In genomic region chr7:31052636-31053434, GRCm38 (mm10) we compare ENCODE assay signal across 8 mouse cellular contexts. TPM values are rescaled to one million over a fixed set of nuclear protein-coding genes. Genes with fewer than 3 reads are reported as not detected.
DNase-seq lines count a peak whose midpoint lies in the region; ATAC-seq and TF ChIP-seq lines count a peak whose summit lies in the region.

No protein-coding gene starts in this region.

- H3K36me3 ChIP-seq in lung, embryonic 14.5 days (ENCODE audit: insufficient read depth) = no peaks in the 10 kb centered on the region
- H3K36me3 ChIP-seq in intestine, embryonic 14.5 days (ENCODE audit: control insufficient read depth, insufficient read depth, low read length) = no peaks in the 10 kb centered on the region
- H3K36me3 ChIP-seq in liver, embryonic 13.5 days = no peaks in the 10 kb centered on the region

- peak overlapping the region; percentile 14 for H3K4me3 ChIP-seq in lung, embryonic 14.5 days (ENCODE audit: low read depth, low read length)
- H3K4me3 ChIP-seq in intestine, embryonic 14.5 days (ENCODE audit: low read depth, low read length) = peak overlapping the region; percentile 10; the same call in 1 of the 2 replicates
- peak overlapping the region; percentile 23; the same call in 1 of the 2 replicates for H3K4me3 ChIP-seq in liver, embryonic 13.5 days (replicated peaks)
- H3K4me3 ChIP-seq in olfactory bulb, adult 2 months (ENCODE audit: insufficient read depth, low read depth, low read length) = 0 out of 2 replicates have a peak overlapping the region, but pooled peaks have one; percentile 0

- peaks cover 23% of the 10 kb centered on the region for H3K4me1 ChIP-seq in lung, embryonic 14.5 days (ENCODE audit: insufficient read depth)
- peaks cover 56% of the 10 kb centered on the region for H3K4me1 ChIP-seq in intestine, embryonic 14.5 days (replicated peaks; ENCODE audit: control insufficient read depth, insufficient read depth, low read length)
- H3K4me1 ChIP-seq in liver, embryonic 13.5 days (replicated peaks) = peaks cover 41% of the 10 kb centered on the region
- H3K4me1 ChIP-seq in olfactory bulb, adult 2 months (ENCODE audit: control insufficient read depth, insufficient read depth, low read length) = peaks cover 37% of the 10 kb centered on the region

- peaks cover 51% of the 10 kb centered on the region for H3K27me3 ChIP-seq in lung, embryonic 14.5 days (ENCODE audit: insufficient read depth, low read length)
- H3K27me3 ChIP-seq in intestine, embryonic 14.5 days (replicated peaks; ENCODE audit: control insufficient read depth, insufficient read depth, low read length) = peaks cover 56% of the 10 kb centered on the region
- peaks cover 51% of the 10 kb centered on the region for H3K27me3 ChIP-seq in liver, embryonic 13.5 days

- peak; percentile 13 for ATAC-seq in lung, embryonic 14.5 days (ENCODE audit: insufficient read depth)
- ATAC-seq in intestine, embryonic 14.5 days (replicated peaks; ENCODE audit: low FRiP score, low TSS enrichment, low read depth) = peak; percentile 40
- ATAC-seq in liver, embryonic 13.5 days (ENCODE audit: low read depth) = 0 out of 2 replicates have a peak, but pooled peaks have one; percentile 11

- H3K4me2 ChIP-seq in lung, embryonic 14.5 days = peak overlapping the region; percentile 51
- H3K4me2 ChIP-seq in intestine, embryonic 14.5 days (ENCODE audit: low read length) = peak overlapping the region; percentile 41
- peak overlapping the region; percentile 38 for H3K4me2 ChIP-seq in liver, embryonic 13.5 days

- peak; percentile 34; the same call in 1 of the 2 replicates for TF ChIP-seq CTCF in lung, embryonic 14.5 days (IDR thresholded peaks at IDR 0.05; ENCODE audit: low read depth)
- no peak for TF ChIP-seq CTCF in olfactory bulb, adult 2 months (IDR thresholded peaks at IDR 0.05; ENCODE audit: insufficient read depth, low read depth, low read length)

- peak; percentile 70 for DNase-seq in lung, embryonic 14.5 days
- no peak for DNase-seq in lung, postnatal 14 days
- DNase-seq in cerebellum, postnatal 10 days = peak; percentile 91
- DNase-seq in frontal cortex, postnatal 25 days (ENCODE audit: low spot score in 2 of 2) = peak; percentile 47 to 54
- peak; percentile 72 for DNase-seq in intestine, embryonic 14.5 days (ENCODE audit: low spot score)
- no peak for DNase-seq in liver, embryonic 13.5 days
- no peak for DNase-seq in c-Kit-positive CD71-positive TER-119-positive erythroid progenitor cells, embryonic 14.5 days (ENCODE audit: low spot score)

- H3K9me3 ChIP-seq in lung, embryonic 14.5 days (ENCODE audit: low read depth, low read length) = no peaks in the 10 kb centered on the region
- no peaks in the 10 kb centered on the region for H3K9me3 ChIP-seq in intestine, embryonic 14.5 days (ENCODE audit: control insufficient read depth, low read length)
- no peaks in the 10 kb centered on the region for H3K9me3 ChIP-seq in liver, embryonic 13.5 days (replicated peaks)

- TF ChIP-seq POLR2A in olfactory bulb, adult 2 months (IDR thresholded peaks at IDR 0.05; ENCODE audit: insufficient read depth, low read depth, low read length) = no peak

- no peak overlapping the region for H3K9ac ChIP-seq in lung, embryonic 14.5 days
- H3K9ac ChIP-seq in intestine, embryonic 14.5 days (ENCODE audit: low read length) = no peak overlapping the region
- no peak overlapping the region for H3K9ac ChIP-seq in liver, embryonic 13.5 days

- no peak overlapping the region for H3K27ac ChIP-seq in lung, embryonic 14.5 days (ENCODE audit: low read depth)
- H3K27ac ChIP-seq in intestine, embryonic 14.5 days (ENCODE audit: low read depth) = no peak overlapping the region
- no peak overlapping the region for H3K27ac ChIP-seq in liver, embryonic 13.5 days
- no peak overlapping the region for H3K27ac ChIP-seq in olfactory bulb, adult 2 months (ENCODE audit: insufficient read depth, low read depth, low read length)

- WGBS in lung, embryonic 14.5 days = 4% methylated on average over 34 of the region's 34 CpGs
- 3% methylated on average over 34 of the region's 34 CpGs for WGBS in intestine, embryonic 14.5 days
- WGBS in liver, embryonic 13.5 days (ENCODE audit: insufficient replicate concordance) = 2% methylated on average over 34 of the region's 34 CpGs
- WGBS in olfactory bulb, adult 2 months = 12% methylated on average over 34 of the region's 34 CpGs

RNA-seq across cellular contexts. Expression of gene Fxyd7, which starts 1.6 kb away (rescaled TPM):
- 9.1 and 9.8 TPM in 2 replicates for polyA plus RNA-seq in lung, embryonic 14.5 days (2014; fragmentation: Nextera tagmentation; extraction: Ambion mirVana)
- polyA plus RNA-seq in intestine, embryonic 14.5 days (2014; fragmentation: Nextera tagmentation; extraction: Ambion mirVana) = 21.1 and 23.0 TPM in 2 replicates
- 0.17 and 0.47 TPM in 2 replicates for polyA plus RNA-seq in liver, embryonic 13.5 days (2015; fragmentation: Nextera tagmentation; extraction: Ambion mirVana)
- not detected in 2 replicates for polyA plus RNA-seq in olfactory bulb, adult 2 months (2012; ENCODE audit: insufficient read depth, insufficient read length, low replicate concordance, missing spikeins)

RNA-seq across cellular contexts. Expression of gene Fxyd1, which starts 4.2 kb away (rescaled TPM):
- polyA plus RNA-seq in lung, embryonic 14.5 days (2014; fragmentation: Nextera tagmentation; extraction: Ambion mirVana) = 51.4 and 56.6 TPM in 2 replicates
- 71.8 and 74.1 TPM in 2 replicates for polyA plus RNA-seq in intestine, embryonic 14.5 days (2014; fragmentation: Nextera tagmentation; extraction: Ambion mirVana)
- polyA plus RNA-seq in liver, embryonic 13.5 days (2015; fragmentation: Nextera tagmentation; extraction: Ambion mirVana) = 41.1 and 44.2 TPM in 2 replicates
- polyA plus RNA-seq in olfactory bulb, adult 2 months (2012; ENCODE audit: insufficient read depth, insufficient read length, low replicate concordance, missing spikeins) = not detected in 2 replicates

RNA-seq across cellular contexts. Expression of gene Lgi4, which starts 6.3 kb away (rescaled TPM):
- 0.13 and 0.38 TPM in 2 replicates for polyA plus RNA-seq in lung, embryonic 14.5 days (2014; fragmentation: Nextera tagmentation; extraction: Ambion mirVana)
- polyA plus RNA-seq in intestine, embryonic 14.5 days (2014; fragmentation: Nextera tagmentation; extraction: Ambion mirVana) = 1.2 and 2.4 TPM in 2 replicates
- 0.07 and 0.13 TPM in 2 replicates for polyA plus RNA-seq in liver, embryonic 13.5 days (2015; fragmentation: Nextera tagmentation; extraction: Ambion mirVana)
- not detected in 2 replicates for polyA plus RNA-seq in olfactory bulb, adult 2 months (2012; ENCODE audit: insufficient read depth, insufficient read length, low replicate concordance, missing spikeins)

RNA-seq across cellular contexts. Expression of gene Fxyd5, which starts 10.6 kb away (rescaled TPM):
- polyA plus RNA-seq in lung, embryonic 14.5 days (2014; fragmentation: Nextera tagmentation; extraction: Ambion mirVana) = 40.4 and 43.9 TPM in 2 replicates
- polyA plus RNA-seq in intestine, embryonic 14.5 days (2014; fragmentation: Nextera tagmentation; extraction: Ambion mirVana) = 18.1 and 22.8 TPM in 2 replicates
- 17.3 and 19.2 TPM in 2 replicates for polyA plus RNA-seq in liver, embryonic 13.5 days (2015; fragmentation: Nextera tagmentation; extraction: Ambion mirVana)
- polyA plus RNA-seq in olfactory bulb, adult 2 months (2012; ENCODE audit: insufficient read depth, insufficient read length, low replicate concordance, missing spikeins) = not detected in 2 replicates

RNA-seq across cellular contexts. Expression of gene Fxyd3, which starts 23.7 kb away (rescaled TPM):
- 30.7 and 34.0 TPM in 2 replicates for polyA plus RNA-seq in lung, embryonic 14.5 days (2014; fragmentation: Nextera tagmentation; extraction: Ambion mirVana)
- 70.2 and 71.5 TPM in 2 replicates for polyA plus RNA-seq in intestine, embryonic 14.5 days (2014; fragmentation: Nextera tagmentation; extraction: Ambion mirVana)
- polyA plus RNA-seq in liver, embryonic 13.5 days (2015; fragmentation: Nextera tagmentation; extraction: Ambion mirVana) = 0.52 and 1.1 TPM in 2 replicates
- not detected in 2 replicates for polyA plus RNA-seq in olfactory bulb, adult 2 months (2012; ENCODE audit: insufficient read depth, insufficient read length, low replicate concordance, missing spikeins)

Comparison
In these comparisons a context has a peak if more than half of its experiments do, and no peak if none do; other contexts are left out.
1. DNase-seq: peak in lung, embryonic 14.5 days (single experiment), cerebellum, postnatal 10 days (2 of 2), frontal cortex, postnatal 25 days (2 of 2) and intestine, embryonic 14.5 days (single experiment); none in lung, postnatal 14 days (single experiment), liver, embryonic 13.5 days (single experiment) and c-Kit-positive CD71-positive TER-119-positive erythroid progenitor cells, embryonic 14.5 days (single experiment).
2. RNA of gene Fxyd1, which starts 4.2 kb away (polyA plus RNA-seq): 71.8 to 74.1 TPM in intestine, embryonic 14.5 days, 51.4 to 56.6 TPM in lung, embryonic 14.5 days and 41.1 to 44.2 TPM in liver, embryonic 13.5 days; not detected in olfactory bulb, adult 2 months; every median in the first group is over 10 times any median in the second.
3. Peak in every context shown above with its lines, with median percentiles within 50 percentile points of each other: ATAC-seq, H3K4me2 ChIP-seq and H3K4me3 ChIP-seq.